Mouse (Mus musculus) liver, adult 2 months (tissue): ENCODE data around the gene Erg.
A peak's percentile ranks its signal among the peaks of the same experiment; 100 is the strongest.

ENCODE experiments used
- CTCF ChIP-seq: fragments of 200-500 bp; IDR thresholded peaks from 2 replicates; pipeline ENCODE4 v1.5.1; 2011; ENCODE audit warnings: low read depth, low read length, control low read depth
- POLR2A ChIP-seq: fragments of 200-500 bp; IDR thresholded peaks from 2 replicates; pipeline ENCODE4 v1.6.1; 2011; ENCODE audit warnings: low read length, control low read depth; ENCODE audit not compliant: insufficient read depth; ENCODE audit errors: extremely low read depth

GRCm38 (mm10) chr16:95585541-95586310 is 667 bp downstream of the Erg start:
- TF ChIP-seq CTCF (0 out of 2 replicates have a peak, but pooled peaks have one; percentile 9), POLR2A (no peak)
